Mouse (Mus musculus) liver, embryonic 14.5 days (tissue): ENCODE data around the gene Ankrd45.

Source experiments
- CTCF ChIP-seq: IDR thresholded peaks from 2 replicates; pipeline ENCODE4 v1.5.1; 2016; ENCODE audit warnings: antibody characterized with exemption, low read depth, control low read depth
- EP300 ChIP-seq: IDR thresholded peaks from 2 replicates; pipeline ENCODE4 v1.6.1; 2016; ENCODE audit warnings: antibody characterized with exemption, low read depth

DNA sequence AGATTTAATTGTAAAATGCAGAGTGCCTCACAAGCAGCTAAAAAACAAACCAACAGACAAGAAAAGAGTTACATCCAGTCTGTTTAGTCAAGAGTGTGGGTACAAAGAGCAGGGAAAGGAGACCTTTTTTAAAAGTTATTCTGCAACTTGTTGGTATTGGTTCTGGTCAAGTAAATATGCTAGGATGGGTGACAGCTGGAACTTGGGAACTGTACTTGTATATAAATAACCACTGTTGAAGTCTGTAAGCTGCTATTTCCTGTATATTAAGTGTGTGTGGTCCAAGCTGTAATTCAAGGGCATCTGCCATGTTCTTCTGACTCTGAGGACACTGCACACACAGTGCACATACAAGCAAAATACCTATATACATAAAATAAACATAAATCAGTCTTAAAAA lies 27.9 kb upstream of the Ankrd45 start:
- TF ChIP-seq CTCF = no peak
- no peak for TF ChIP-seq EP300
